Mouse (Mus musculus): ENCODE results near the gene Vmn1r180.

GRCm38 (mm10) chr7:23926678-23927077, 23.8 kb upstream of the Vmn1r180 start, which contains the start of gene Vmn1r179:
- TF ChIP-seq POLR2A (IDR thresholded peaks at IDR 0.05; ENCODE audit: insufficient read depth, low read depth, low read length) (no peak), CTCF (IDR thresholded peaks at IDR 0.05; ENCODE audit: insufficient read depth, low read depth, low read length) (no peak)

All from olfactory bulb, adult 2 months (tissue).